In the genomic region with DNA sequence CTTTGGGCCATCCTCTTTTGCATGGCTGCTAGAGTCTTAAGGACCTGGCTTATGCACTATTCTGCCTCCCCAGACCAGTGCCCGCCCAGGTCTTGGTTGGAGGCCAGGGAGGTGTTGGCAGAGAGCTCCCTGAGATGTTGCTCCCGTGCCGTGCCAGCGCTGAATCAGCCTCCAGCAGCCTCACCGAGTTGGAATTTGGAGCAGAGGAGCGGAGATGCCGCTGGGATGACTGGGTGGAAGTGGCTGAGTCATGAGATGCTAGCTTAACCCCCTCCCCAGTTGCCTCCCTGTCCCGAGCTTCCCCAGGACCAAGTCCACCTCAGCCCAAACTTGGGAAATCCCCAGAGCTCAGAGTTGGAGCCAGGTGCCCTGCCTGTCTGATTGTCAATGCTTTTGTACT, we compare ENCODE assay signal across 13 mouse cellular contexts. TPM values are rescaled to one million over a fixed set of nuclear protein-coding genes. Genes with fewer than 3 reads are reported as not detected.
DNase-seq lines count a peak whose midpoint lies in the region; ATAC-seq and TF ChIP-seq lines count a peak whose summit lies in the region.
"Had no signal": no experiment of that assay in that cellular context is flagged by ENCODE, and none has a peak within 500 bp of the region (broad histone marks: within the 10 kb centered on the region; RNA-seq: fewer than 3 reads in every experiment).

No protein-coding gene starts in this region.

- no peaks in the 10 kb centered on the region for H3K9me3 ChIP-seq in limb, embryonic 10.5 days (replicated peaks)
- no peaks in the 10 kb centered on the region for H3K9me3 ChIP-seq in forebrain, embryonic 16.5 days (ENCODE audit: control insufficient read depth, low read length)
- H3K9me3 ChIP-seq: neural tube, embryonic 13.5 days had no signal

- TF ChIP-seq CTCF in embryonic fibroblast, embryonic 13.5 days (IDR thresholded peaks at IDR 0.05; ENCODE audit: borderline replicate concordance, insufficient read depth, low read length): no peak

- WGBS in limb, embryonic 10.5 days: 79% methylated on average over 8 of the region's 8 CpGs
- WGBS in forebrain, embryonic 16.5 days: 73% methylated on average over 8 of the region's 8 CpGs

- no peaks in the 10 kb centered on the region for H3K27me3 ChIP-seq in limb, embryonic 10.5 days (ENCODE audit: low read depth, poor library complexity, severe bottlenecking)
- no peaks in the 10 kb centered on the region for H3K27me3 ChIP-seq in forebrain, embryonic 16.5 days (replicated peaks; ENCODE audit: control insufficient read depth, insufficient read depth, low read length)

- DNase-seq in lung, adult 18-20 months: peak; percentile 53 to 63
- DNase-seq in lung, postnatal 36 days: no peak
- DNase-seq in adrenal gland, adult 2 months: peak; percentile 94
- no peak for DNase-seq in limb, embryonic 10.5 days (ENCODE audit: low spot score)
- DNase-seq in frontal cortex, postnatal 36 days (ENCODE audit: low spot score in 2 of 2): no peak
- DNase-seq: liver, postnatal 0 days had no signal

- peak overlapping the region; percentile 88 for H3K27ac ChIP-seq in embryonic fibroblast, embryonic 13.5 days (ENCODE audit: insufficient read depth, low read length)
- 0 out of 2 replicates have a peak overlapping the region, but pooled peaks have one; percentile 14 for H3K27ac ChIP-seq in limb, embryonic 10.5 days
- H3K27ac ChIP-seq in forebrain, embryonic 16.5 days (ENCODE audit: low read length): no peak overlapping the region
- H3K27ac ChIP-seq: neural tube, embryonic 13.5 days had no signal

- H3K36me3 ChIP-seq in limb, embryonic 10.5 days: peaks cover 29% of the 10 kb centered on the region
- H3K36me3 ChIP-seq in forebrain, embryonic 16.5 days (ENCODE audit: control insufficient read depth, insufficient read depth): peaks cover 3% of the 10 kb centered on the region; the same call in 1 of the 2 replicates

- H3K4me1 ChIP-seq in embryonic fibroblast, embryonic 13.5 days (ENCODE audit: control insufficient read depth, insufficient read depth, low read length): peaks cover 49% of the 10 kb centered on the region
- H3K4me1 ChIP-seq in limb, embryonic 10.5 days: peaks cover 40% of the 10 kb centered on the region
- H3K4me1 ChIP-seq in forebrain, embryonic 16.5 days (replicated peaks; ENCODE audit: control insufficient read depth, insufficient read depth, low read length): peaks cover 19% of the 10 kb centered on the region

- H3K4me3 ChIP-seq in embryonic fibroblast, embryonic 13.5 days (ENCODE audit: insufficient read depth, low read length): no peak overlapping the region
- no peak overlapping the region for H3K4me3 ChIP-seq in limb, embryonic 10.5 days
- H3K4me3 ChIP-seq in forebrain, embryonic 16.5 days (replicated peaks; ENCODE audit: low read length): no peak overlapping the region
- H3K4me3 ChIP-seq: neural tube, embryonic 13.5 days had no signal

- H3K9ac ChIP-seq in forebrain, embryonic 16.5 days (replicated peaks; ENCODE audit: low read depth, low read length): no peak overlapping the region
- H3K9ac ChIP-seq: liver, postnatal 0 days; neural tube, embryonic 13.5 days had no signal

- no peak for ATAC-seq in megakaryocyte-erythroid progenitor cell, adult 5-6 weeks (replicated peaks; ENCODE audit: low FRiP score, low TSS enrichment, poor library complexity, severe bottlenecking)
- no peak for ATAC-seq in forebrain, embryonic 16.5 days
- ATAC-seq: liver, postnatal 0 days had no signal

- TF ChIP-seq POLR2A in embryonic fibroblast, embryonic 13.5 days (IDR thresholded peaks at IDR 0.05; ENCODE audit: low read depth, low read length): no peak

- H3K4me2 ChIP-seq in forebrain, embryonic 16.5 days (ENCODE audit: low read length): no peak overlapping the region
- H3K4me2 ChIP-seq: neural tube, embryonic 13.5 days had no signal

RNA-seq across cellular contexts. Expression of a gene that starts 4.9 kb away (rescaled TPM):
- total RNA-seq in adrenal gland, adult 2 months (2021): 10 to 100 TPM; 48.8 to 53.3 TPM
- 109 and 115 TPM in 2 replicates for polyA plus RNA-seq in adrenal gland, adult 2 months (2012; rRNA removed)
- polyA plus RNA-seq in embryonic fibroblast, embryonic 13.5 days (2011; ENCODE audit: insufficient read length, low read depth, missing spikeins): 47.2 and 48.3 TPM in 2 replicates
- 59.7 and 68.8 TPM in 2 replicates for polyA plus RNA-seq in limb, embryonic 10.5 days (2016; fragmentation: Nextera tagmentation; extraction: Ambion mirVana)
- 33.1 and 34.7 TPM in 2 replicates for total RNA-seq in megakaryocyte-erythroid progenitor cell, adult 5-6 weeks (2014; fragmentation: Nextera tagmentation)
- 5.7 and 11.1 TPM in 2 replicates for total RNA-seq in megakaryocyte-erythroid progenitor cell, adult 5-6 weeks (2017)
- 61.1 and 62.9 TPM in 2 replicates for polyA plus RNA-seq in forebrain, embryonic 16.5 days (2015; fragmentation: Nextera tagmentation; extraction: Ambion mirVana)

RNA-seq across cellular contexts. Expression of a gene that starts 5.0 kb away (rescaled TPM):
- 100 to 1,000 TPM; 273 to 290 TPM for total RNA-seq in adrenal gland, adult 2 months (2021)
- 127 and 159 TPM in 2 replicates for polyA plus RNA-seq in adrenal gland, adult 2 months (2012; rRNA removed)
- 152 and 169 TPM in 2 replicates for polyA plus RNA-seq in embryonic fibroblast, embryonic 13.5 days (2011; ENCODE audit: insufficient read length, low read depth, missing spikeins)
- 224 and 246 TPM in 2 replicates for polyA plus RNA-seq in limb, embryonic 10.5 days (2016; fragmentation: Nextera tagmentation; extraction: Ambion mirVana)
- 167 and 178 TPM in 2 replicates for total RNA-seq in megakaryocyte-erythroid progenitor cell, adult 5-6 weeks (2014; fragmentation: Nextera tagmentation)
- 102 and 143 TPM in 2 replicates for total RNA-seq in megakaryocyte-erythroid progenitor cell, adult 5-6 weeks (2017)
- polyA plus RNA-seq in forebrain, embryonic 16.5 days (2015; fragmentation: Nextera tagmentation; extraction: Ambion mirVana): 283 and 294 TPM in 2 replicates

RNA-seq across cellular contexts. Expression of a gene that starts 17.5 kb away (rescaled TPM):
- total RNA-seq in adrenal gland, adult 2 months (2021): 1 to 10 TPM in 1 of 2 experiments, not detected in 1; 1.2 TPM
- polyA plus RNA-seq in adrenal gland, adult 2 months (2012; rRNA removed): 0.06 and 0.16 TPM in 2 replicates
- polyA plus RNA-seq in embryonic fibroblast, embryonic 13.5 days (2011; ENCODE audit: insufficient read length, low read depth, missing spikeins): 13.4 and 35.0 TPM in 2 replicates
- polyA plus RNA-seq in limb, embryonic 10.5 days (2016; fragmentation: Nextera tagmentation; extraction: Ambion mirVana): not detected in 2 replicates
- 0.66 and 1.1 TPM in 2 replicates for total RNA-seq in megakaryocyte-erythroid progenitor cell, adult 5-6 weeks (2014; fragmentation: Nextera tagmentation)
- 0.30 and 1.9 TPM in 2 replicates for total RNA-seq in megakaryocyte-erythroid progenitor cell, adult 5-6 weeks (2017)
- not detected in 2 replicates for polyA plus RNA-seq in forebrain, embryonic 16.5 days (2015; fragmentation: Nextera tagmentation; extraction: Ambion mirVana)
- total RNA-seq: layer of hippocampus, postnatal 10 days had no signal
- polyA plus RNA-seq: liver, postnatal 0 days; stomach, embryonic 14.5 days had no signal

RNA-seq across cellular contexts. Expression of a gene that starts 27.5 kb away (rescaled TPM):
- total RNA-seq in adrenal gland, adult 2 months (2021): not detected
- not detected in 2 replicates for polyA plus RNA-seq in adrenal gland, adult 2 months (2012; rRNA removed)
- not detected in 2 replicates for polyA plus RNA-seq in embryonic fibroblast, embryonic 13.5 days (2011; ENCODE audit: insufficient read length, low read depth, missing spikeins)
- polyA plus RNA-seq in limb, embryonic 10.5 days (2016; fragmentation: Nextera tagmentation; extraction: Ambion mirVana): not detected in 2 replicates
- total RNA-seq in megakaryocyte-erythroid progenitor cell, adult 5-6 weeks (2014; fragmentation: Nextera tagmentation): not detected in 2 replicates
- total RNA-seq in megakaryocyte-erythroid progenitor cell, adult 5-6 weeks (2017): not detected in 2 replicates
- not detected in 2 replicates for polyA plus RNA-seq in forebrain, embryonic 16.5 days (2015; fragmentation: Nextera tagmentation; extraction: Ambion mirVana)
- polyA plus RNA-seq: frontal cortex, adult 2 months; stomach, embryonic 14.5 days had no signal

RNA-seq across cellular contexts. Expression of a gene that starts 27.9 kb away (rescaled TPM):
- 10 to 100 TPM in 1 of 2 experiments, 1 to 10 TPM in 1; 3.5 to 10.5 TPM for total RNA-seq in adrenal gland, adult 2 months (2021)
- polyA plus RNA-seq in adrenal gland, adult 2 months (2012; rRNA removed): 13.5 and 13.9 TPM in 2 replicates
- polyA plus RNA-seq in embryonic fibroblast, embryonic 13.5 days (2011; ENCODE audit: insufficient read length, low read depth, missing spikeins): 3.0 and 5.2 TPM in 2 replicates
- 8.9 and 9.7 TPM in 2 replicates for polyA plus RNA-seq in limb, embryonic 10.5 days (2016; fragmentation: Nextera tagmentation; extraction: Ambion mirVana)
- total RNA-seq in megakaryocyte-erythroid progenitor cell, adult 5-6 weeks (2014; fragmentation: Nextera tagmentation): 2.6 and 2.9 TPM in 2 replicates
- total RNA-seq in megakaryocyte-erythroid progenitor cell, adult 5-6 weeks (2017): 2.1 and 2.5 TPM in 2 replicates
- 8.6 and 8.8 TPM in 2 replicates for polyA plus RNA-seq in forebrain, embryonic 16.5 days (2015; fragmentation: Nextera tagmentation; extraction: Ambion mirVana)

Comparison
In these comparisons a context has a peak if more than half of its experiments do, and no peak if none do; other contexts are left out.
1. DNase-seq: peak in lung, adult 18-20 months (2 of 2) and adrenal gland, adult 2 months (single experiment); none in lung, postnatal 36 days (single experiment), limb, embryonic 10.5 days (single experiment) and frontal cortex, postnatal 36 days (0 of 2).
2. RNA of a gene that starts 17.5 kb away (polyA plus RNA-seq): 13.4 to 35.0 TPM in embryonic fibroblast, embryonic 13.5 days; not detected in forebrain, embryonic 16.5 days, 0.06 to 0.16 TPM in adrenal gland, adult 2 months and not detected in limb, embryonic 10.5 days; every median in the first group is over 10 times any median in the second.